Mouse (Mus musculus): Measurements from ENCODE around the gene Ston2.

DNA sequence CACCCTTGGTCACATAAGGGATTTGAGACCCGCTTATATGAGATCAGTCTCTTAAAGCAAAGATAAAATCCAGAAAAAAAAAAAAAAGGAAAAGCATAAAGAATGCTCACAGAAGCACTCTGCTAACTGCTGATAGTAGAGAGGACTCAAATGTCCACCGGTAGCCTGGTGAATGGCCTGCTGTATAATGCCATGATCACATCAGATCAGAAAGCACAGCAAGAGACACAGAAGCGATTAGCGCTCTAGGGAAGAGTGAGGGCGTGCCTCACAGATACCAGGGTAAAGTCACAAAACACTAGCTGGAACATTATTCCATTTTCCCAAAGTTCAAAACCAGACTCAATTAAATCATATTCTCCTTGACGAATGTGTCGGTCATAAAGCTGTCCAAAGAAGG lies 62.0 kb downstream of the Ston2 start:
- no peak for TF ChIP-seq FLI1 (IDR thresholded peaks at IDR 0.05; ENCODE audit: low read length)
- no peak for TF ChIP-seq GATA1 (IDR thresholded peaks at IDR 0.05; ENCODE audit: borderline replicate concordance, low read length)
